8 mouse cellular contexts compared by ENCODE assay signal in the genomic region with DNA sequence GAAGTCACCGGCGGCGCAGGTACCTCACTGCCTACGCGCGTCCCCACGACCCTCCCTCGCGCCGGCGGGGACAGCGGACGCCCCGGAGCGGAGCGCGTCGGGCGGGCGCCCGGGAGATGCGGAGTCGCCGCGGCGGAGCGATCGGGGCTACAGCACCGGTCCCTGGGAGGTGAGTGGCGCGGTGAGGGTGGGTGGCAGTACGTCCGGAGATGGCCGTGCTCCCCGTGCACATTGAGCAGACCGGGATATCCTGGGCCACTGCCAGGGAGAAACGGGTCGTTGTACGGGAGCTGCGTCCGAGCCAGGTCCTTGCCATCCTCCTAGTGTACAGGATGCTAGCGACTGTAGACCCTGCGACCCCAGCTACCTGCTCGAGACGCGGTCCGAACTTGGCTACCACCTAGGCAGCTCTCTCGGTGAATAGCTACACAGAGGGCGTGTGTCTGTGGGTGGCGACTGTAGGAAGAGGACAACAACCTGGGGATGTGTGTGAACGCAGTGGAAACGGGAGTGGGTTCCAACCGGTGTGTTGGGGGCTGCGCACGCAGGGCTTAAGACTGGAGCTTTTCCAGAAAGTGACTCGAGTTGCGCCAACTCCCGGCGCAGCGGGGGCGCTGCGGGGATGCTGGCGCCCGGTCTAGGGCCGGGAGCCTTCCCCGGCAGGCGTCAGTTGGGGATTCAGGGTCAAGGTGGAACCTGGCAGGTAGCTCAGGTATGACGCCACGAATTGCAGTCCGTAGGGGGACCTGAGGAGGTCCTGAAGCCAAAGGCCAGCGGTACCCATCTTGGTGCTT. TPM values are rescaled to one million over a fixed set of nuclear protein-coding genes. Genes with fewer than 3 reads are reported as not detected.
DNase-seq lines count a peak whose midpoint lies in the region; ATAC-seq and TF ChIP-seq lines count a peak whose summit lies in the region.

No protein-coding gene starts in this region.

- no peaks in the 10 kb centered on the region for H3K9me3 ChIP-seq in heart, embryonic 10.5 days
- no peaks in the 10 kb centered on the region for H3K9me3 ChIP-seq in liver, embryonic 14.5 days (ENCODE audit: control insufficient read depth, low read length)
- H3K9me3 ChIP-seq in neural tube, embryonic 13.5 days, result no peaks in the 10 kb centered on the region

- TF ChIP-seq CTCF in liver, embryonic 14.5 days (IDR thresholded peaks at IDR 0.05; ENCODE audit: low read depth), result no peak

- peak overlapping the region; percentile 77 for H3K4me2 ChIP-seq in liver, embryonic 14.5 days (ENCODE audit: low read depth)
- H3K4me2 ChIP-seq in neural tube, embryonic 13.5 days, result peak overlapping the region; percentile 87

- H3K4me3 ChIP-seq in heart, embryonic 10.5 days, result peak overlapping the region; percentile 71
- peak overlapping the region; percentile 63 to 65 for H3K4me3 ChIP-seq in liver, embryonic 14.5 days (ENCODE audit: insufficient read depth in 1 of 2, low read depth in 2 of 2, low read length in 2 of 2)
- peak overlapping the region; percentile 72 for H3K4me3 ChIP-seq in neural tube, embryonic 13.5 days

- H3K36me3 ChIP-seq in heart, embryonic 10.5 days, result no peaks in the 10 kb centered on the region
- no peaks in the 10 kb centered on the region for H3K36me3 ChIP-seq in liver, embryonic 14.5 days (replicated peaks; ENCODE audit: control insufficient read depth, insufficient read depth, low read depth)
- H3K36me3 ChIP-seq in neural tube, embryonic 13.5 days, result no peaks in the 10 kb centered on the region

- H3K27me3 ChIP-seq in heart, embryonic 10.5 days (ENCODE audit: insufficient read depth, poor library complexity, severe bottlenecking), result peaks cover 38% of the 10 kb centered on the region
- H3K27me3 ChIP-seq in liver, embryonic 14.5 days (ENCODE audit: control insufficient read depth, insufficient read depth, low read length), result no peaks in the 10 kb centered on the region
- peaks cover 23% of the 10 kb centered on the region for H3K27me3 ChIP-seq in neural tube, embryonic 13.5 days

- peaks cover 9% of the 10 kb centered on the region for H3K4me1 ChIP-seq in heart, embryonic 10.5 days
- H3K4me1 ChIP-seq in liver, embryonic 14.5 days (replicated peaks; ENCODE audit: control insufficient read depth in 2 of 2, insufficient read depth in 2 of 2, low read length in 1 of 2), result peaks cover 0 to 7% of the 10 kb centered on the region in 2 experiments; a peak in 2 of 4 replicates
- H3K4me1 ChIP-seq in neural tube, embryonic 13.5 days (replicated peaks), result peaks cover 15% of the 10 kb centered on the region

- WGBS in heart, embryonic 10.5 days, result 1% methylated on average over 71 of the region's 71 CpGs
- WGBS in liver, embryonic 14.5 days (ENCODE audit: insufficient replicate concordance), result under 1% methylated on average over 71 of the region's 71 CpGs
- under 1% methylated on average over 71 of the region's 71 CpGs for WGBS in neural tube, embryonic 13.5 days

- peak; percentile 28 for DNase-seq in urinary bladder, adult 2 months (ENCODE audit: low spot score)
- no peak for DNase-seq in urinary bladder, postnatal 10 days (ENCODE audit: low spot score)
- DNase-seq in embryo, embryonic 11 days, result peak; percentile 38
- no peak for DNase-seq in heart, embryonic 10.5 days (ENCODE audit: low spot score)
- DNase-seq in kidney, postnatal 10 days, result peak; percentile 56
- DNase-seq in liver, embryonic 14.5 days (ENCODE audit: low read depth in 3 of 3, low spot score in 3 of 3), result no peak
- DNase-seq in thymus, postnatal 10 days (ENCODE audit: low spot score in 2 of 2), result no peak

- peak overlapping the region; percentile 46 for H3K9ac ChIP-seq in liver, embryonic 14.5 days (replicated peaks)
- H3K9ac ChIP-seq in neural tube, embryonic 13.5 days, result peak overlapping the region; percentile 79

- H3K27ac ChIP-seq in heart, embryonic 10.5 days, result peak overlapping the region; percentile 26
- no peak overlapping the region for H3K27ac ChIP-seq in liver, embryonic 14.5 days
- peak overlapping the region; percentile 83 for H3K27ac ChIP-seq in neural tube, embryonic 13.5 days (replicated peaks)

- peak; percentile 56 for ATAC-seq in liver, embryonic 14.5 days (ENCODE audit: insufficient read depth)
- ATAC-seq in neural tube, embryonic 13.5 days (ENCODE audit: low read depth), result peak; percentile 82

- TF ChIP-seq EP300 in liver, embryonic 14.5 days (IDR thresholded peaks at IDR 0.05; ENCODE audit: low read depth), result no peak

RNA-seq across cellular contexts. Expression of a gene that starts 0.9 kb away (rescaled TPM):
- 6.5 and 7.4 TPM in 2 replicates for polyA plus RNA-seq in urinary bladder, adult 2 months (2012; rRNA removed)
- polyA plus RNA-seq in heart, embryonic 10.5 days (2016; fragmentation: Nextera tagmentation; extraction: Ambion mirVana), result 1.1 and 1.8 TPM in 2 replicates
- polyA plus RNA-seq in liver, embryonic 14.5 days (2012; rRNA removed), result 1.5 and 1.9 TPM in 2 replicates
- polyA plus RNA-seq in liver, embryonic 14.5 days (2014; fragmentation: Nextera tagmentation; extraction: Ambion mirVana), result 1.7 and 1.8 TPM in 2 replicates
- 4.1 and 5.3 TPM in 2 replicates for polyA plus RNA-seq in neural tube, embryonic 13.5 days (2015; fragmentation: Nextera tagmentation; extraction: Ambion mirVana)

RNA-seq across cellular contexts. Expression of a gene that starts 9.7 kb away (rescaled TPM):
- polyA plus RNA-seq in urinary bladder, adult 2 months (2012; rRNA removed), result not detected in 2 replicates
- not detected in 2 replicates for polyA plus RNA-seq in heart, embryonic 10.5 days (2016; fragmentation: Nextera tagmentation; extraction: Ambion mirVana)
- 0.02 TPM in 1 of 2 replicates, not detected in the other for polyA plus RNA-seq in liver, embryonic 14.5 days (2012; rRNA removed)
- not detected in 2 replicates for polyA plus RNA-seq in liver, embryonic 14.5 days (2014; fragmentation: Nextera tagmentation; extraction: Ambion mirVana)
- polyA plus RNA-seq in neural tube, embryonic 13.5 days (2015; fragmentation: Nextera tagmentation; extraction: Ambion mirVana), result 0.11 TPM in 1 of 2 replicates, not detected in the other

Comparison
In these comparisons a context has a peak if more than half of its experiments do, and no peak if none do; other contexts are left out.
1. DNase-seq: peak in urinary bladder, adult 2 months (single experiment), embryo, embryonic 11 days (single experiment) and kidney, postnatal 10 days (single experiment); none in urinary bladder, postnatal 10 days (single experiment), heart, embryonic 10.5 days (single experiment), liver, embryonic 14.5 days (0 of 3) and thymus, postnatal 10 days (0 of 2).
2. Peak in every context shown above with its lines, with median percentiles within 50 percentile points of each other: H3K4me3 ChIP-seq.